Mouse (Mus musculus): ENCODE measurements around the gene Rcan1.

GRCm38 (mm10) chr16:92382508-92382907, 88.2 kb downstream of the Rcan1 start:
- TF ChIP-seq CTCF (IDR thresholded peaks at IDR 0.05; ENCODE audit: insufficient read depth, low read length), result no peak
- no peak for TF ChIP-seq POLR2A (IDR thresholded peaks at IDR 0.05; ENCODE audit: borderline replicate concordance, extremely low read depth, low read depth, low read length)

Data from lung, adult 2 months (tissue).